Mouse (Mus musculus): ENCODE data around the gene Irf7.

Gene Irf7

DNA sequence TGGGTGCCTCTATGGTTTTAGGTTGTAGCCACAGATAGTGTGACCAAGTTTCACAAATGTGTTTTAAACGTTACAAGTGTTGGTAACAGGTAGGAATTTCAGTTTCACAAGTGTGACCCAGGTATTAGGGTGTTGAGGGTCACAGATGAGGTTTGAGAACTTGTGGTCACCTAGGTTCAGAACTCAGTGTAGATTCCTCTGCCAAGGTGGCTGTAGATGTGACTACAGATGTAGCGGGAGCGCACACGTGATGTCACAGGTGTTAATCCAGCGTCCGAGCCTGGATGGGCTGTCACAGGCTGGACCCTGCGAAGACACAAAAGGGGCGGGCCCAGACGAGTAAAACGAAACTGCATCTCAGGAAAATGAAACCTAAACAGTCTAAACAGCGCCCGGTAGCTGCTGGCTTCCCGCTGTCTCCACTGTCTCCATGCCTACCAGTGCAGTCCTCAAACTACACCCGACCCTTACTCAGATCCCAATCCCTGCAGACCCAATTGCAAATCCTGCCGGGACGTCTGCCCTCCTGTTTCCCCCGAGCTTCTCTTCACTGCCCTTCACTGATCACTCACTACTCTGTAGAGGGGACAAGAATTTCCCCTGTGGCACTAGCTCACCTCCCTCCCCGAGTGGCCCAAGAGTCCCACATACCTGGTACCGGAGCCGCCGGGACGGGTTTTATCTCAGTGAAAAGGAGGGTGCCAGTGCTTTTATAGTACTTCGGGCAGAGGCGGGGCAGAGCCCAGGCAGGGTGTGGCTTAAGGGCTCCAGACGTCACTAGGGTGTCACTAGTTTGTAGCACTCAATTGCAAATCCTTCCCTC, at the start of gene Irf7:
Gene Irf7, minus strand, starts transcription at position 743 of the 823 bp plus-strand sequence.
- peak; percentile 80 to 84 for DNase-seq (ENCODE audit: low spot score in 2 of 2)

DNA sequence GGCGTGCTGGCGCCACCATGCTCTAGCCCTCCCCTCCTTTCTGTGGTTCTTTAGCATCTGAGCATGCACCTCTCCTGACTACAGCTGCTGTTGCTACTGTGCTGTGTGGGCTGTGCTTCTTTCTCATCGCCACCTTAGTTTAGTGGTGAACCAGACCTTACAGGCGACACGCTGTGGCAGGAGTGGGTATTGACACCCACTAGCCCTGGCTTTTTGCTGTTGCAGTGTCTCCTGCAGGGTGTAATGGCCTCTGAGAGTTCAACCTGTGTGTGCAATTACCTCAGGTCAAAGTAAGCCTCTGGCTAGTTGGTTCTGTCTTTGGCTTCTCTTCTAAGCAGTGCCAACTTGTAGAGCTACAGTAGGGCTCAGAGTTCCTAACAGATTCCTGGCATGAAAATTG, 49.7 kb upstream of the Irf7 start:
- peak; percentile 53 to 57 for DNase-seq (ENCODE audit: low spot score in 2 of 2)

DNA sequence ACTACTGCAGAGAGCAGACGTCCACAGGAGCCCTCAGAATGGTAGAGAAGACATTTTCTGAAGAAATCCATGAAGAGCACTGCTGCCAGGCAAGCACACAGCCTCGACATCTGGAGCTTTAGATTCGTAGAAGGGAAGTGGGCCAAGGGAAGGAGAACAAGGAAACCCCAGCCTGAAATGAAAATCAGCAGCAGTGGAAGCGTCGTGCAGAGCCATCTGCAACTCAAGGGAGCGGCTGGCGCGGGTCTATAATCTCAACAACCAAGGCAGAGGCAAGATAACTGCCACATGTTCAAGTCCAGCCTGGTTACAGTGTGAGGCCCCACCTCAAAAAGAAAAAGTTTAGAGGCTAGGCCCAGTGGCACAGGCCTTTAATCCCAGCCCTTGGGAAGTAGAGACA, 48.8 kb upstream of the Irf7 start:
- no peak for DNase-seq (ENCODE audit: low spot score in 2 of 2)

DNA sequence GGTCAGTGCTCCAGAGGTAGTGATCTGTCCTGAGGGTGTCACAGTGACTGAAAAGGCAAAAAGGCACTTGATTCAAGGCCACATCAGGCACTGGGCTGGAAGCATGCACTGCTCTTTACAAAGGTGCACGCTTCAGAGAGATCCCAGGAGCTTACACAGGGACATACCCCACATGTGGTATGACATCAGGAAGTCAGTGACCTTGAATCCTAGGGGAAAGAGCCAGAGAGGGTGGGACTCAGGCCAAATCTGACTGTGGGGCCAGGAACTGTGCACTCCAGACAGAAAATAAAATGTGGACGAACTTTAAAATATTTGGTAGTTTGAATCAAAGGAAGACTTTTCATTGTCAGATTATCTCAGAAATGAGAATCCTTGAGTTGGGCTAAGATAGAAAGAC, 48.1 kb upstream of the Irf7 start:
- DNase-seq (ENCODE audit: low spot score in 2 of 2): no peak

DNA sequence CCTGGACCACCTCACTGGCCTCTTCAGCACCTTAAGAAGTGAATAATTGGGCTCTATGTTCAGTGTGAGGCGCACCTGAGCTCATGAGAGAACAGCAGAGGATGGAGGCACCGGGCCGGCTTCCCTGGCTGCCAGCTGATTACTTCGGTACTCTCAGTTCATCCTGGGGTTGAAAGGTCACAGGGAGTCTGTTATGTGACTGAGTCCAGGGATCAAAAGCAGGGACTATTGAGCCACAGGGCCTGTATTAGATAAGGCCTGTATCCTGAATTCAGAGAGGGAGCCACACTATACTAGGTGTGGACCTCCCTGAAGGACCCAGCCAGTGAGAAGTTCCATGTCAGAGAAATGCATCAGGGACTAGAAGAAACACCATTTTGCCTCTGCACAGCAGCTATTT, 38.3 kb upstream of the Irf7 start:
- no peak for DNase-seq (ENCODE audit: low spot score in 2 of 2)

DNA sequence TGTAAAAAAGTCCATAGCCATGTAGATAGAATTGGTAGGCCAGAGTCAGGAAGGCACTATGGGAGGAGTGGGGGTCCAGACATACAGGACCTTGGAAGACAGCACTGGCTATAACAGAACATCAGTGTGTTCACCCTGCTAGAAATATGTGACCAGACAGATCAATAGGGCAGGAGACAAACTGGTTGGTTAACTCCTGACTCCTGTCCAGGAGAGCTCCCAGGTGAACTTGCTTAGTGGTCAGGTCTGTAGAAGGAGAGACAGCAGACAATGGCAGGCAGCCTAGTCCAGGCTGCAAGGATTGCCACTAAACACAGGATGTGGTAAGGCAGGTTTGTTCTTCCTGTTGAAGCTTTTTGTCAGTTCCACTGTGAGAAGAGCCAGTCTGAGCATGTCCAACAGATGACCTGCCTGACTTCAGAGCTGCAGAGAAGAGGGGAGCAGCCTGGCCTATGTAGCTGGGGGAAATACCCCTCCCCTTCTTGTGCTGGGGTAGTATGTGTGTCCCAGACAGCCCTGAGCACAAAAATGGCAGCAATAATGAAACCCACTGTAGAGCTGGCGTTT, 36.5 kb upstream of the Irf7 start:
- DNase-seq (ENCODE audit: low spot score in 2 of 2): peak; percentile 27 to 44

DNA sequence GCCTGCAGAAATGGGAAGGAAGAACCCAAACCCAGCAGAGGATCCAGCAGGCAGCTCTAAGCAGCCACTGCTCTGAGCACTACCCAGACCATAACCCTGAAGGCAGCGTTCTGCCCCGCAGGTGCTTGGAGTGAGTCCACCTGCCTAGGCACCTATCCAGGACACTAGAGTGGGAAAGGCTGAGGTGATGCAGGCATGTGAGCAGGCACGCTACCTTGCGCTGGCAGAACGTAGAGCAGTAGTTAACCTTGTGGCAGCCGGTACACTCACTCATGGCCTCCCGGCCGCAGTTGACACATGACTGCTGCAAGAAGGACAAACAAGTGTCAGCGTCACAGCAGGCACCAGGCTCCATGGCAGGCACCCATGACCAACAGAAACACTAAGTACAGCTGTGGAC, 35.1 kb upstream of the Irf7 start:
- no peak for DNase-seq (ENCODE audit: low spot score in 2 of 2)

DNA sequence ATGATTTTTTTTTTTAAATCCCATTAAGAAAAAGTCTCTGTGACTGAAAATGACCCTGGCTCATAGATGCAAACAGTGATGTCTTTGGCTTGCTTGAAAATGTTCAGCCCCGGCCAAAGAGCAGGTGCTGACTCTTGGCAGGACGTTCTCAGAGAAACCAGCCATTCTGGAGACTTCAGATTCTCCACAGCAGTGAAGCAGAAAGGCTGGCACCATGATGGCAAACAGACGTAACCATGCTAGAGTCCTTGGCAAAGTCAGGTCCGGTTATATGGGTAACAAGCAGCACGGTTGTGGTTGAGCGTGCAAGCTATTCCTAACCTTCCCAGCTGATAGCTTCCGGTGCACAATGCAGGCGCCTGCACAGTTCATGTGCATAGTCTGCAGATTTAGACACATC, 32.9 kb upstream of the Irf7 start:
- no peak for DNase-seq (ENCODE audit: low spot score in 2 of 2)

DNA sequence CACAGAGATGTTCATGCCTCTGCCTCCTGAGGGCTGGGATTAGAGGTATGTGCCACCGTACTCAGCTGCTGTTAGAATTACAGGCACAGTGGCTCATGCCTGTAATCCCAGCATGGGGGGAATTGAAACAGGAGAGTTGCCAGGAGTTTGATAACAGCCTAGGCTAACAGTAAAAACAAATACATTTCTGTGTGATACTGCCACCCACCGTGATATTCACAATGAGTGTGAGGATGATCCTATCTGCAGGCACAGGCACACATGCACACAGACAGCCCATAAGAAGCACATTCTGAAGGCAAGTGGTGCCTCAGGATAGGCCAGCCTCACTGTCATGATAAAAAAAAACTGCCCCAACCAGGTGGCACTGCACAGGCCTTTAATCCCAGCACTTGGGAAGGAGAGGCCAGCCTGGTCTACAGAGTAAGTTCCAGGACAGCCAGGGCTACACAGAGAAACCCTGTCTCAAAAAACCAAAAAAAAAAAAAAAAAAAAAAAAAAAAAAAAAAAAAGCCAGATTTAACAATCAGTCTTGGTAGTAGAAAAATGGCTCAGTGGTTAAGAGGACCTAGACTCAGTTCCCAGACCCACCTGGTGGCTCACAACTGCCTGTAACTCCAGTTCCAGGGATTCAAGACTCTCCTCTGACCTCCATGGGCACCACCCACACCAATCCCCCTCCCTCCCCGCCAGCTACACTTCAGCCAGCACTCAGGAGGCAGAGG, 31.8 kb upstream of the Irf7 start:
- DNase-seq (ENCODE audit: low spot score in 2 of 2): no peak

DNA sequence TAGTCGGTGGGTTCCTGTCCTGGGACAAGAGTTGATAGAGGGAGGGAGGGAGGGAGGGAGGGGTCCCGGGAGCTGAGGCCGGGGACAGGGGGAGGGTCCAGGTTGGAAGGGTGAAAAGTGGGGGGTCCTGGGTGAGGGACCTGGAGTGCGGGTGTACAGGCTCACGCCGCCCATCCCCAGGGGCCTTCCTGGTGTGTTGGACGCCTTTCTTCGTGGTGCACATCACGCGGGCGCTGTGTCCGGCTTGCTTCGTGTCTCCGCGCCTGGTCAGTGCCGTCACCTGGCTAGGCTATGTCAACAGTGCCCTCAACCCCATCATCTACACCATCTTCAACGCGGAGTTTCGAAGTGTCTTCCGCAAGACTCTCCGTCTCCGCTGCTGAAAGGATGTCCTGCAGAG, 28.2 kb upstream of the Irf7 start:
- DNase-seq (ENCODE audit: low spot score in 2 of 2): no peak

DNA sequence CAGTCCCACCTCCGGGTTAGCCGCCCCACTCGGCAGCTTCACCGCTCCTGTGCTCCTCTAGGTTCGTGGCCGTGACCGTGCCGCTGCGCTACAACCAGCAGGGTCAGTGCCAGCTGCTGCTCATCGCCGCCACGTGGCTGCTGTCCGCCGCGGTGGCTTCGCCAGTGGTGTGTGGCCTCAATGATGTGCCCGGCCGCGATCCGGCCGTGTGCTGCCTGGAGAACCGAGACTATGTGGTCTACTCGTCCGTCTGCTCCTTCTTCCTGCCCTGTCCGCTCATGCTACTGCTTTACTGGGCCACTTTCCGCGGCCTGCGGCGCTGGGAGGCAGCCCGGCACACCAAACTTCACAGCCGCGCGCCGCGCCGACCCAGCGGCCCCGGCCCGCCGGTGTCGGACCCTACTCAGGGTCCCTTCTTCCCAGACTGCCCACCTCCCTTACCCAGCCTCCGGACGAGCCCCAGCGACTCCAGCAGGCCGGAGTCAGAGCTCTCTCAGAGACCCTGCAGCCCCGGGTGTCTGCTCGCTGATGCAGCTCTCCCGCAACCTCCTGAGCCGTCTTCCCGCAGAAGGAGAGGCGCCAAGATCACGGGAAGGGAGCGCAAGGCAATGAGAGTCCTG, 27.7 kb upstream of the Irf7 start:
- DNase-seq (ENCODE audit: low spot score in 2 of 2): no peak

DNA sequence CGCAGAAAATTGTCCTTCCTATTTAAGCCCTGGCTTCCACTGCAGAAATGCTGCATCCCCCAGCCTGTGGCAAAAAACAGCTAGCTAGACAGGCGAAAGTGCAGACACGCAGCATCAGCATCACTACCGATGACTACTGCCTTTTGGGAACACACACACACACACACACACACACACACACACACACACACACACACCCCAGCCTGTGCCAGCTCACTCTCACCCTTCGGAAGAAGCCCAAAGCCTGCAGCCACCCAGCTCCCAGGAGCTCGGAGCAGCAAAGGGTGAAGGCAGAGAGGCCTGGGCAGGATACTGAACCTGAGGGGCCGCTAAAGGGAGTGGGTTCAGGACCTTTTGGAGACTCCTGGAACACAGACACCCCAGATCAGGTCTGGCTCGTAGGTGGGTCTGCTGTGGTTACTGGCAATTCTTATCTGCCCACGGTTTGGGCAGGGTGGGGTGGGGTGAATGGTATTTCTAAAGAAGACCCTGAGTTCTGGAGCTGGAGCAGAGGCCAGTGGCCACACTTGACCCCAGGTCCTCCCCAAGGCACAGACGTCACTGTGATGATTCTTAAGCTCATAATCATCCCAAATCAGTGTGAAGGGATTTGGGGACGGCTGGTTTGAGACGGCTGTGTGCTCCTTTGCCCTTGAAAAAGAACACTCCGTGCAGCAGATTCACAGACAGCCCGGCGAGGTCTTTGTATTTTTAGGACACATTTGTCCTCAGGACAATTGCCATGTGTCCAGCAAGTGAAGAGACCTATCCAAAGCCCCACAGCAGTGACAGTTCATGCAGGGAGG, 26.5 kb upstream of the Irf7 start:
- DNase-seq (ENCODE audit: low spot score in 2 of 2): no peak

DNA sequence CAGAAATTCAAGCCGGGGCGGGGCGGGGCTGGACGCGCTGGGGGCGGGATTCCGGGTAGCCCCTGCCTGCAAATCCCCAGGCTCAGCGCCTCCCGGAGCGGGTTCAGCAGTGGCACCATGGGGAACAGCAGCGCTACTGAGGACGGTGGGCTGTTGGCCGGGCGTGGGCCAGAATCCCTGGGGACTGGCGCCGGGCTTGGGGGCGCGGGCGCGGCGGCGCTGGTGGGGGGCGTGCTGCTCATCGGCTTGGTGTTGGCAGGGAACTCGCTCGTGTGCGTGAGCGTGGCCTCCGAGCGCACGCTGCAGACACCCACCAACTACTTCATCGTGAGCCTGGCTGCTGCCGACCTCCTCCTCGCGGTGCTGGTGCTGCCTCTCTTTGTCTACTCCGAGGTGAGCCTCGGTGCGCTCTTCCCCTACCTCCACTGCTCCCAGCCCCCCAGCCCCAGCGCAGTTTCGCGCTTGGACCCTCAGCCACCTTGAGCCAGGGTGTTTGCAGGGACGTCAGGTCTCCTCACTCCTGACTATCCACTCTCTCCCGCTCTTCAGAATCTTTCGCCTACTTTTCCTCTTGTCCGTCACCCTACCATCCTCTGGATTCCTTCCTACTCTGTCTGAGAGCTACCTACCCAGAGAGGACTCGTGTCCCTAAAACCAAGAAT, 25.8 kb upstream of the Irf7 start, which contains the start of gene Drd4:
Gene Drd4, plus strand, starts transcription at position 86 of the 662 bp plus-strand sequence.
- no peak for DNase-seq (ENCODE audit: low spot score in 2 of 2)

DNA sequence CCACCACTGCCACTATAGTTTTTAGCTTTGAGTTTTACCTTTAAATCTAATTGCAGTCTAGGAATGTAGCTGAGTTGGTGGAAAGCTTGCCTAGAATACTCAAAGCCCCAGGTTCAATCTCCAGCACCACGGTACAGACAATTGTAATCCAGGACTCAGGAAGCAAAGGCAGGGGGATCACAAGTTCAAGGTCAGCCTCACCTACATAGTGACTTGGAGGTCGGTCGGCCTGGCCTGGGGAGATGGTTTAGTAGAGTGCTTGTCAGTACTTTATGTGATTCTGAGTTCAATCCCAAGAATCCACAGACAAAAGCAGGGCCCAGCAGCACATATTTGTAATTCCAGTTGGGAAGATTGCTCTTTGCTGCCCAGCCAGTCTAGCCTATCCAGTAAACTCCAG, 21.8 kb upstream of the Irf7 start:
- DNase-seq (ENCODE audit: low spot score in 2 of 2): no peak

DNA sequence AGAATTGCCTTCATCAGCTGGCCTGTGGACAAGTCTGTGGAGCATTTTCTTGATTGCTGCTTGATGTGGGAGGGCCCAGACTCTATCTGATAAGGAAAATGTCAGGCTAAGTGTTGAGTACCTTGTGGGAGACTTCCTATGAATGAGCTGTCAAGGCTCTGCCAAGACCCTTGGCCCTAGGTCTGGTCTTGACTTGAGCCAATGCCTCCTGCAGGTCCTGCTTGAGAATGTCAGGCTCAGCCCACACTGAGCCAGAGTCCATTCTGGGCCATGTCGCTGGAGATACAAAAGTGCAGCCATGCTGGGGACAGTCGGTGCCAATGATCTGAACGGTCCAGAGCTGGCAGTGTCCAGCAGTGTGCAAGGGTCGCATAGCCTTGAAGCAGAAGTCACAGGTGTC, 16.5 kb upstream of the Irf7 start:
- no peak for DNase-seq (ENCODE audit: low spot score in 2 of 2)

DNA sequence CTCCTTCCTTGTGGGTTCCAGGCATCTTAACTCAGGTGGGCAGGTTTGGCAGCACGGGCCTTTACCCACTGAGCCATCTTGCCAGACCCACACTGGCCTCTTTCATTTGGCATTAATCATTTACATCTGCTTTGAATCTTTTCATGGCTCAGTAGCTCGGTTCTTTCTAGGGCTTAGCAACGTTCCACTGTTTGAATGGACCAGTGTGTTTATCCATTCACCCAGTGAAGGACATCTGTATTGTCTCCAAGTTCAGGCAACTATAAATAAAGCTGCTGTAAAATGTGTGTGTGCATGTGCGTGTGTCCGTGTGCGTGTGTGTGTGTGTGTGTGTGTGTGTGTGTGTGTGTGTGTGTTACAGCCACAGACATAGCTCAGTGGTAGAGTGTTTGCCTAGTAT, 15.2 kb upstream of the Irf7 start:
- DNase-seq (ENCODE audit: low spot score in 2 of 2): no peak

DNA sequence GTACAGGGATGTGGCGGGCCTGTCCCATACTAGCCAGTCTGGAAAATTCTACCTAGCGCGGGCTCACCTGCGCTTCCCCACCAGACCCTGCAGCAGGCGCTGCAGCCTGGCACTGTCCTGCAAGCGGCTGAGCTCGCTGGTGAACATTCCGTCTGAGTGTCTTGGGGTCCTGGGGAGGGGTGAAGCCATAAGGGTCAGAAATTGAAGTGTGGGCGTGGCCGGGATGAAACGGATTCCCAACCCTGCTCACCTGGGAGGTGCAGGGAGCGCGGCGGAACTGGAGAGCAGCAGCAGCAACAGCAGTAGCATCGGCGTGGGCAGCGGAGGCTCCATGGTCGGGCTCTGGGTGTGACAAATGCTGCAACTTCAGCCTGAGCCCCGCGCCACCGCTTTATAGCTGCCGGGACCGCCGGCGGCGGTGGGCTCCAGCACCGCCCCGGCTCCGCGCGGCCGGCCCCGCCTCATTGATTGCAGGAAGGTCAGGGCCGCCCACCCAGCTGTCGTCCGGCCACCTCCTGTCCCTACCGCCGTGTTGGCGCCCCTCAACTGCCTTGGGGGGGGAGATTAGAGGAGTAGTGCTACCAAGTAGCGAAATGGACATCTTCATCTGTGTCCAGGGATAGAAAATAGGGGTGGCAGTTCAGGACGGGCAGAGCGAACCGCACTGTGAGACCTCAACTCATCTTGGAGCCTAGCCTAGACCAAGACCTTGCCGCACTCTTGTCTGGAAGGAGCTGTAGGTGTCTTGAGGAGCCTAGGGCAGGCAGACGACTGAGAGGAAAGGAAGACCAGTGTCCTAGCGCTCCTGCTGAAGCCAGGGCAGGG, 12.7 kb upstream of the Irf7 start, which contains the start of gene Sct:
Gene Sct, minus strand, starts transcription at position 368 of the 825 bp plus-strand sequence.
- no peak for DNase-seq (ENCODE audit: low spot score in 2 of 2)

DNA sequence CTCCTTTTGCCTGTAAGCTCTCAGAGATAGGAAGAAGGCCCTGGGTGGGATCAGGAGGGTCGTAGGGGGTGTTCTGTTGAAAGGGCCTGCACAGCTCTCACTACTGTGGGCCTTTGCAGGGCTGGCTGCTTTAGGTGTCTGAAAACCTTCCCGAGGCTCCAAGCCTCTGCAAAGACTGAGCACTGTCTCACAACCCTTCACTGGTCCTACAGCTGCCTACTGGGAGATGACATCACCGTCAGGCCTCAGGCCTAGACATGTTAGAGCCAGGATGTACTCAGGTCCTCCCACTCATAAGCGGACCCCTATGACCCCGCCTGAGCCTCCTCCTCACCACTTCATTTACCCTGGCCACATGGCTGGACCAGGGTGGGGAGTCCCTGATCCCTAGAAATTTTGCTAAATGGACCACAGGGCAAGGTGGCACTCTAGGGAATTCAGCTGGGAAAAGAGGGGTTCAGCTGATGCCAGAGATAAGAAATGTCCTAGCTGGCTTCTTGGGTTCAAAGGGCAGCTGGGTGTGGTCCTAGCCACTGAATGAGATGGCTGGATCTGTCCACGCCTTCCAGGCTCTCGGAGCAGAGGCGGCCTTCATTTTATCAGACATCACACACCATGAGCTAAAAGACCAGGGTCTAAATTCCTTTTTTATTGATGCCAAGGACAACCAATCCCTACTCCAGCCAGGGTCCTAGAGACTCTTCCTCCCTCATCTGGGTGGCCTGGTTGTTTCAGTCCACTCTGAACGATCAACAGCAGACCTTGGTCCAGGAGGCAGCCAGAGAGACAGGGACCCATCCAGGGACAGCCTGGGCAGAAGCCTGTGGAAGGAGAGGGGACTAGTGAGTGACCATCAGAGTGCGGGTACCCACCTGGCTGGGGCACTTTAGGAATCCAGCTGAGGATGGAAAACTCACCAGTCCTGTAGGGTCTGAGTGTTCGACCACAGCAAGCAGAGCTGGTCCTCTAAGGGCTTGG, 11.7 kb upstream of the Irf7 start:
- no peak for DNase-seq (ENCODE audit: low spot score in 2 of 2)

DNA sequence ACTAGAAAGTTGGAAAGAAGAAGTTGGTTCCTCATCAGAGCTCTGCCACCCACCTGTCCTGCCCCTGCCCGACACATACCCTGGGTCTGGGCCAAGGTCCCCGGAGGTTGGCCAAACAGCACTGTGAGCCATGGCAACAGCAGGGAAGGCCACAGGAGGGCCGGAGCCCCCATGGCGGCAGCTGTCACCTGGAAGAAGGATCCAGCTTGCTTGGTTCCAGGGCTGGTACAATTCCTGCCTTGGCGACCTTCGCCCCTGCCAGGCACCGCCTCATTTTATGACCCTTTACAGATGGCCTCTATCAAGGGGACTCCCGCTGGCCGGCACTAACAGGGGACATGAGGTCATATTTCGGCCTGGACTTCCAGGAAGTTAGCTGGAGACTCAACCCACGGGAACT, 10.3 kb upstream of the Irf7 start, which contains the start of gene Cdhr5:
Gene Cdhr5, minus strand, starts transcription at position 241 of the 400 bp plus-strand sequence.
- DNase-seq (ENCODE audit: low spot score in 2 of 2): peak; percentile 36 to 46
